9 mouse cellular contexts compared by ENCODE assay signal in genomic region chr3:32067004-32067935, GRCm38 (mm10).
DNase-seq lines count a peak whose midpoint lies in the region; ATAC-seq lines count a peak whose summit lies in the region.
"Had no signal": no experiment of that assay in that cellular context is flagged by ENCODE, and none has a peak within 500 bp of the region (broad histone marks: within the 10 kb centered on the region; RNA-seq: fewer than 3 reads in every experiment).

No protein-coding gene starts in this region.

- DNase-seq in left cerebral cortex, postnatal 14 days (ENCODE audit: low spot score in 2 of 2): peak; percentile 20 to 33
- DNase-seq in left cerebral cortex, adult 8-10 months (ENCODE audit: low spot score in 2 of 2): no peak
- peak; percentile 50 for DNase-seq in embryo, embryonic 11 days
- DNase-seq in midbrain, embryonic 14.5 days: peak; percentile 69
- no peak for DNase-seq in frontal cortex, postnatal 10 days (ENCODE audit: low spot score in 2 of 2)
- no peak for DNase-seq in kidney, postnatal 4 days
- DNase-seq: kidney, adult 18-20 months had no signal

- no peak overlapping the region for H3K4me3 ChIP-seq in hindbrain, embryonic 13.5 days
- no peak overlapping the region for H3K4me3 ChIP-seq in midbrain, embryonic 14.5 days (replicated peaks; ENCODE audit: low read depth, low read length)
- no peak overlapping the region for H3K4me3 ChIP-seq in heart, embryonic 11.5 days (ENCODE audit: low read depth, low read length)

- ATAC-seq in hindbrain, embryonic 13.5 days (ENCODE audit: low FRiP score): peak; percentile 71
- ATAC-seq in midbrain, embryonic 14.5 days (ENCODE audit: low FRiP score, low TSS enrichment): peak; percentile 36
- no peak for ATAC-seq in heart, embryonic 11.5 days (replicated peaks; ENCODE audit: insufficient number of reproducible peaks, low FRiP score, low TSS enrichment)

- peaks cover 18% of the 10 kb centered on the region for H3K4me1 ChIP-seq in hindbrain, embryonic 13.5 days (replicated peaks)
- peaks cover 12% of the 10 kb centered on the region for H3K4me1 ChIP-seq in midbrain, embryonic 14.5 days (ENCODE audit: control insufficient read depth, insufficient read depth, low read length)
- no peaks in the 10 kb centered on the region for H3K4me1 ChIP-seq in heart, embryonic 11.5 days (ENCODE audit: control insufficient read depth, insufficient read depth, low read length)

- H3K27me3 ChIP-seq in hindbrain, embryonic 13.5 days: no peaks in the 10 kb centered on the region
- no peaks in the 10 kb centered on the region for H3K27me3 ChIP-seq in midbrain, embryonic 14.5 days (ENCODE audit: control insufficient read depth, insufficient read depth, low read length)
- H3K27me3 ChIP-seq in heart, embryonic 11.5 days (ENCODE audit: control insufficient read depth, insufficient read depth, low read length): no peaks in the 10 kb centered on the region

- H3K4me2 ChIP-seq in hindbrain, embryonic 13.5 days: 0 out of 2 replicates have a peak overlapping the region, but pooled peaks have one; percentile 6
- peak overlapping the region; percentile 9; the same call in 1 of the 2 replicates for H3K4me2 ChIP-seq in midbrain, embryonic 14.5 days (ENCODE audit: low read length)
- H3K4me2 ChIP-seq in heart, embryonic 11.5 days: no peak overlapping the region

- H3K9me3 ChIP-seq in hindbrain, embryonic 13.5 days: no peaks in the 10 kb centered on the region
- H3K9me3 ChIP-seq in midbrain, embryonic 14.5 days (ENCODE audit: control insufficient read depth, low read length): no peaks in the 10 kb centered on the region
- no peaks in the 10 kb centered on the region for H3K9me3 ChIP-seq in heart, embryonic 11.5 days (replicated peaks; ENCODE audit: control insufficient read depth, low read length)

- H3K9ac ChIP-seq in hindbrain, embryonic 13.5 days: no peak overlapping the region
- H3K9ac ChIP-seq in midbrain, embryonic 14.5 days (replicated peaks; ENCODE audit: low read length): no peak overlapping the region
- H3K9ac ChIP-seq in heart, embryonic 11.5 days (ENCODE audit: low read depth, low read length): no peak overlapping the region

- H3K27ac ChIP-seq in hindbrain, embryonic 13.5 days: peak overlapping the region; percentile 66
- peak overlapping the region; percentile 63 for H3K27ac ChIP-seq in midbrain, embryonic 14.5 days (replicated peaks; ENCODE audit: low read depth, low read length)
- no peak overlapping the region for H3K27ac ChIP-seq in heart, embryonic 11.5 days (ENCODE audit: low read depth, low read length)

- intact Hi-C loops in left cerebral cortex, postnatal 14 days (cut with DNase I): loop anchor here (10.0 kb wide), 1 partner anchor 272 kb away; no protein-coding TSS in a partner anchor

- H3K36me3 ChIP-seq in hindbrain, embryonic 13.5 days: no peaks in the 10 kb centered on the region
- no peaks in the 10 kb centered on the region for H3K36me3 ChIP-seq in midbrain, embryonic 14.5 days (ENCODE audit: control insufficient read depth, insufficient read depth, low read length)
- H3K36me3 ChIP-seq in heart, embryonic 11.5 days (ENCODE audit: control insufficient read depth, insufficient read depth, low read length): no peaks in the 10 kb centered on the region

- WGBS in hindbrain, embryonic 13.5 days: 24% methylated on average over 9 of the region's 9 CpGs
- WGBS in midbrain, embryonic 14.5 days: 20% methylated on average over 9 of the region's 9 CpGs
- 53% methylated on average over 9 of the region's 9 CpGs for WGBS in heart, embryonic 11.5 days (ENCODE audit: insufficient replicate concordance)

Comparison
In these comparisons a context has a peak if more than half of its experiments do, and no peak if none do; other contexts are left out.
1. DNase-seq: peak in left cerebral cortex, postnatal 14 days (2 of 2), embryo, embryonic 11 days (single experiment) and midbrain, embryonic 14.5 days (single experiment); none in left cerebral cortex, adult 8-10 months (0 of 2), frontal cortex, postnatal 10 days (0 of 2) and kidney, postnatal 4 days (0 of 2).